Mouse (Mus musculus): ENCODE measurements at regions not wholly inside any gene's neighbourhood (a gene's known extent, or its start where the extent isn't known, plus 50 kb on each side); places are given as distances from the start of the nearest gene placed in this dataset.
A peak's percentile ranks its signal among the peaks of the same experiment; 100 is the strongest.
"Not testable (repeated sequence)": the region's sequence is repeated elsewhere in the genome, so short reads cannot be mapped to it uniquely, and the experiment has no call there.

DNA sequence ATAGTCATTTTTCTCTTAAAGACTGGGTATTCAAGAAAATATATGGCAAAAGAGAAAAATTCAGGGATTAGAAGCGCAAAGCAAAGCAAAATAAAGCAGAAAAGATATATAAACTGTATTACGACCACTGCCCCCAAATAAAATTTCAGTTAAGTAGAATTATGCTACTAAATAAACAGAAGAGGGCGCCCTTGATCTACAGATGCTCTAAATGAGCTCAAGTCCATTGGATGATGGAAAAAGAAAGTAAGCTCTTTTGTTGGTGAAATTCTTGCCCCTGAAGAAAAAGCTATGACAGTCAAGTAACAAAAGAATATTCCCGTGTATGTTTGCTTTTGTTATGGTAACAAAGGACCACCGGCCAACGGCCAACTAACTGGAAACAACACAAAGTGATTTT, 165.5 kb upstream of the Stk26 start:
- peak in 1 of 2 experiments; percentile 3 for DNase-seq (ENCODE audit: low spot score in 2 of 2)

DNA sequence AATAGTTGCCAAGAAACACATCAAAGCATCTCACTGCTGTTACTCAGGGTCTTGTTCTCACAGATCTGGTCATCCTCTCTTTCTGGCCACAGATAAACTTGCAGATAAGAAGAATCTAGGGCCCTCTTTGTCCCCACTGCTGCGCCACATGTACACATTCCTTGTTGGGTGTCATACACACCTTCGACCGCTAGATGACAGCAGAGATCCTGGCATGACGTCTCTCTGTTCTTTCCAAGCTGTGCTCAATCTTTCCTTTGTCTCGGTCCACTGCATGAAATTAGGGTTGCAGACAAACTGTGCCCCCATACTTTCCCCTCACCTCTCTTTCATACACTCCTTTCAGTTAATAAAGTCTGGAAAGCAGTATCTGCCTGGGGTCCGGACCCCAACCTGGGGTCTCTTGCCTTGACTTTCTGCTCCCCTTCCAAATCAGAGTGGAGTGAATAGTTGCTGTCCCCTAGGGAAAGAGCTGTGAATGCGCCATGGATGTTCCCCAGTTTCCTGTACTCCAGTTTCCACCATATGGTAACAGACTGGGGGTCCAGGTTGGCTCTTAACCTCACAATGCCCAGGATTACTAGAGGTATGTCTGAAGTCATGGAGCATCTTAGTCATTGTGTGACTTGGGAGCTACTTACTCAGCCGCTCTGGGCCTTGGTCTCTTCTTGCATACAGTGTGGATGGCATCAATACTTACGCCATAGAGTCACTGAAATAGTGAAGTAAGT, 182.8 kb upstream of the Stk26 start:
- DNase-seq (ENCODE audit: low spot score in 2 of 2), result peak; percentile 27 to 57

DNA sequence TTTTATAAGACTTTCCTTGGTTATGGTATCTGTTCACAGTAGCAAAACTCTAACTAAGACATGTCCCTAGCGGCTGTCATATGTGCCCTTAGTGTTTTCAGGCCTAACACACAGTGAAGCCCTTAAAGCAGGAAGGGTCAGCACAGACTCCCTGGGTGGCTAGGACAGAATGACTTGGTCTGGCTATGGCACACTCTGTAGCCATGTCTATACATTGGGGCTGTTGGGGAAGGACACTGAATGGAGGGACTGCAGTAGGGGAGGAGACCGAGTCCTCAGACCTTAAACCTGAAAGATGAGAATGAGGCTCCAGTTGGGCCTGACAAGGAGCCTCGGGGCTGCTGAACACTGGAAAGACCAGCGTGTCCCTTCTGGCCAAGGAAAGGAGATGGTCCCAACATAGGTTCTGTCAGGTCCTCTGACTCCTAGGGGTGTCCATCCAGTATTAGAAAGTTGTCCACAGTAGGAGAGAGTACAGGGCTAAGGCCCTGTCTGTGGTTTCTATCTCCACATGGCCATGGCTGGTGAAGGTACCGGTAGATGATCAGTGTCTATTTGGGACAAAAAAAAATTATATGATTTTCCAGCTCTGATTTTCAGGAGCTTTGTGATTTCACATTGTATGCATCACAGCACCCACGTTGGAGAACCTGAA, 183.5 kb upstream of the Stk26 start:
- no peak for DNase-seq (ENCODE audit: low spot score in 2 of 2)

DNA sequence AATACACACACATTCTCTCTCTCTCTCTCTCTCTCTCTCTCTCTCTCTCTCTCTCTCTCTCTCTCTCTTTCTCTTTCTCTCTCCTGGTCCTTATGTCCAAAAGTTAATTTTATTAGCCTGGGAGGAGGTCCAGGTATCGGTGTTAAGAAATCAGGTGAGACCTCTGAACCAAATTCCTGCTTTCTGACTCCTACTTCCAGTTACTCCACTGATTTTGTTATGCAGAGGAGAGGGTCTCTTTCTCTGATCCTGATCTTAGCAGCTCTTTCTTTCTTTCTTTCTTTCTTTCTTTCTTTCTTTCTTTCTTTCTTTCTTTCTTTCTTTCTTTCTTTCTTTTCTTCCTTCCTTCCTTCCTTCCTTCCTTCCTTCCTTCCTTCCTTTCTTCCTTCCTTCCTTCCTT, 185.5 kb upstream of the Stk26 start:
- DNase-seq (ENCODE audit: low spot score in 2 of 2), result not testable (repeated sequence)

DNA sequence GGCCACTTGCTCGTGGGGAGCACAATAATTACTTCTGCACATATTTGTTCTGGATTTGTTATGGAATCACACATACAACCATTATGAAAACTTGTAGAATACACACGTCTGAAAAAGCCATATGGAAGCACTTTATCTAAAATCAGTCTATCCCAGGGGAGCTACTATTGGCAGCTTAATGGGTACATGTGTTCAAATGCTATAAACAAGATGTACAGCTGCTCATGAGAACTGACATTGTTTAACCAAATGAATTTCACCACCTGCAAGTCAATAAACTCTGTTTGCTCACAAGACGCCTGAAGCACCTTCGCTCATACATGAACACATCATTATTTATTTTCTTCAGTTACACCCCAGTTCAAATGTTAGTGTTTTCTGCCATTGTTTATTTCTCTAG, 199.5 kb upstream of the Stk26 start:
- no peak for DNase-seq (ENCODE audit: low spot score in 2 of 2)

DNA sequence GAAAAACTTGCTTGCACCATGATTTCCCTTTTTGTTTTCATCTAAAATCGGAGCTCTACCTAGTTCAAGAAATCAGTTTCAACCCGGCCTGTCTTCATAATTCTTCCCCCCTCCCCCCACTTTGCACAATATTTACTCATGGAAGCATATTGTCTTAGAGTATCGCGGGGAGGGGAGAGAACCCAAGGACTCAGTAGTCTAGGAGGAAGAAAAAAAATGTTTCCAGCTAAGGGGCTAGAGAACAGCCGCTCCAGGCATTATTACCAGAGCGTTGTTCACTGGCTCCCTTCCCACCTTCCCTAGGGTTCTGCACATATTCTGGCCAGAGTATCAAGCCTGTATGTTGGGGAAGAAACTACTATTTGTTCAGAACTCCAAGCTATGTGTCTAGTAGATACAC, 205.2 kb upstream of the Stk26 start:
- no peak for DNase-seq (ENCODE audit: low spot score in 2 of 2)

DNA sequence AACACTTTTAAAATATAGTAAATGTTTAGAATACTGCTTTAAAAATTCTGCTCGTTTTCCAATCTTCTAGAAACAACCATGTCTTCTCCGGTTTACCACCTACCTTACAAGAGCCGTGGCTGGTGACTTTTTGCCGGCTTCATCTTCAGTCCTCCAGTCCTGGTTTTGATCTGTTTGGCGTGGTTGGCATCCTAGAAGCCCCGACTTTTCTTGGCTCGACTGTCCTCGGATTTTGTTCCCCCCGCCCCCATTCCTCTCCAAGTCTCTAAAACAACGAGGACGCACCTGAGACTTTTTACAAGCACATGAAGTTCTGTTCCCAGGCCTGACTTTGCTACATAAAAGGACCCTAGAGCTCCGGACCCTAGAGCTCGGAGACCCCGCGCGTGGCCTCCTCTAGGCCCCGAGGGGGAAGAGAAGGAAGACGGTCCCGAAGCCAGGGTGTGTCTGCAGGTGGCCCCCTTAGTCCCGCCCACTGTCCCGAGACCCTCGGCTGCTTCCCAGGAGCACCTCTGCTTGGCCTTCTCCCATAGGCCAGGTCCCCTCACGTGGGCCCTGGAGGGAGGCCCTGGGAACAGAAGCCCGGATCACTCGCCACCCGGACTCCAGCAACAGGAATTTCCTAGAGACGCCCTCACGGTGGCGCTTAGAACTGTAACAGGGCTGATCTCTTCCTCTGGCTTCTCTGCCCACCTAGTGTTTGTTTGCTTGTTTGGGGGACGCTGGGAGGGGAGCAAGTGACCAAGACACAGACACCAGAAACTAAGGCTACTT, 205.8 kb upstream of the Stk26 start:
- DNase-seq (ENCODE audit: low spot score in 2 of 2), result peak; percentile 80 to 85

DNA sequence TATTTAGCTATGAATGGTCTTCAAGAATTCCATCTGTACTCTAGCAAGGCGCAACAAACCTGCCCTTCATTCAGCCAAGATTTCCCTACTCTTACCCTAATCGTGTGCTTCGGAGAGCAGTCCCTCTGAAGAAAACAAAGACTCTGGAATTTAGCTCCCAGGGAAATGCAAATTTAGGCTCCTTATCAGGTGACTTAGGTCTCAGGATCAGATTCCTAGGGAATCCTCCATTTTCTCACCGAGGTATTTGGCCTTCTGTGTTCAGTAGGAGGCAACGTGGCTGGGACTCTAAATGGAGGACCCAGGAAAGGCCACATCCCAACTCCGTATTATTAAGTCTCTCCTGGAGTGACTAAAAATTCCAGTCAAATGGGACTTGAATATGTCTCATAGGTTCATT, 204.2 kb upstream of the Olfr1324 start:
- no peak for DNase-seq (ENCODE audit: low spot score in 2 of 2)

DNA sequence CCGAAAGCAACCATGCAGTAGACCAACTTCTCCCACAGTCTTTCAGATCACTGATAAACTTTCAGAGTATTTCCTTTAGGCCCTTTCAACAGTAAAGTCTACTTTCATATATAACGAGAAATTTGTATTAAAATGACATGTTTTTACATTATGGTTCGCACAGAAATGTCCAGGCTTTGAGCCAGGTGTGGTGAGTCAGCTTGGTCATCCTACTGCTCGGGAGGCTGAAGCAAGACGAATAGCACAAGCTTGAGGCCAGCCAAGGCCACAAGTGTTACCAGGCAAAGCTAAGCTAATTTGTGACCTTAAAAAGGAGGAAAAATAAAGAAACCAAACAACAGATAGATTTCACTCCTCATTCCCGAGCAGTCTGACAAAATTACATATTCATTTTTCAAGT, 197.0 kb upstream of the Olfr1324 start:
- no peak for DNase-seq (ENCODE audit: low spot score in 2 of 2)

DNA sequence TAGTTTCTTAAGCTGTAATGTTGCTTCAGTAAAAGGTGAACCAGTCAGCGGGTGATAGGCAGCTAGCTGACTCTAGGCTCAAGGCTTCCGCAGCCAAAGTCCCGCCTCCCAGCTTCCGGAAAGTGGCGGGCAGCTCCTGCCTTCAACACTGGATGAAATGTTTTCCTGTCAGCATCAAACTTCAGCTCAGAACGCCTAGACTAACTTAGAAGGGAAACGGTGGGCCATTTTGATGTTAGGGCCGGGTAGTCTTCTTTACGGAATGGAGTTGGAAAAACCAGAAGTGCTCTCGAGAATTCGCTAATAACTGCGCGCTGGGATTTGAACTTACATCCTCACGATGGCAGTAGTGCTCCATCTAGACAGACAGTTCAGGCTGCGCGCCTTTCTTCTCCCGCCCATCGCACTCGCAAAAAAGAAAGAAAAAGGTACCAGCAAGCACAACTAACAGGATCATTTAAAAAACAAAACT, 194.7 kb upstream of the Olfr1324 start:
- peak in 1 of 2 experiments; percentile 71 for DNase-seq (ENCODE audit: low spot score in 2 of 2)

DNA sequence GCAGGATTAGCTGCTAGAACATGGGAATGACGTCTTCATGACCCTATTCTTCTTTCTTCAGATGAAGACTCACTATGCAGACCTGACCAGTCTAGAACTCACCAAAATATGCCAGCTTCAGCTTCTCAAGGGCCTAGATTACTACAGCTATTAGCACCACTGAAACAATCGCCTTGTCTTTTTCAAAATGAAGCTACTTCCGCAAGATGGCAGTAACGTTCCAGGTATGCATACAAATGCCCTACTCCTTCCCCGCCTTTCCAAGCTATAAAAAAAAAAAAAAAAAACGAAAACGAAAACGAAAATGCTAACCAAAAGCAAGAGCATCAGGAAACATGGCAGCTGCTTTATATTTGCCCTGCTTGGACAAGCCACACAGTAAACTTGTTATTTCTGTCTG, 192.6 kb upstream of the Olfr1324 start:
- DNase-seq (ENCODE audit: low spot score in 2 of 2), result no peak

DNA sequence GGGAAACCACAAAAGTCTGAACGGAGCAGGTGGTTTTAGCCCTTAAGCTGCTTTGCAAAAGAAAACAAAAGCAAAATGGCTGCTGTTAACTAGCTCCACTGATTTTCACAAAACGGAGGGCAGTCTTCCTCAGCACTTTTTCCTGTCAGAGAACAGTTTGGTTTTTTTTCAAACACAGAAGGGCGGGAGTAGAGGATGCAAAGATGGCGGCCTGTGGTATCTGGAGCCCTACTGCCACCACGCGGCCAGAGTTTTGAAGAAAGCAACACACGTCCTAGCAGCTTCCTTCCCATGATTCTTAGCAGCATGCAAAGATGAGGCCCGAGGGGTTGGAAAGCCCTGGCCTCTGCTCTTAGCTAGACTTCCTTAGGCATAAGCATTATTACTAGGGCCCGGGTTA, 191.6 kb upstream of the Olfr1324 start:
- peak in 1 of 2 experiments; percentile 71 for DNase-seq (ENCODE audit: low spot score in 2 of 2)

DNA sequence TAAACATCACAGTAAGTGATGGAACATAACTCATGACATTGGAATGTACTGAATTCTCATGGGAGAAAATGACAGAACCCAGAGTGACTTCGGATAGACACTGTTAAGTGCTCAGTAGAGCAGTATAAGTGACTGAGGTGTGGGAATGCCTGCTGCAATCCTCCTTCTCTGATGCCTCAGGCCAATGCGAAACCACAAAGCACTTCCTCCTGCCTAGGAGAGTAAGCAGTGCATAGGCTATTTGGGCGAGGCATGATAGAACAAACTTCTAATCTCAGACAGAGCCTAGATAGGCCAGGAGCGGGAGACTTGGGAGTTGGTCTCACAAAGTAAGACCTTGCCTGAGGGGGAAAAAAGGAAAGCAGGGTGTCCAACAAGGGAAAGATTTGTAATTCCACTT, 190.6 kb upstream of the Olfr1324 start:
- DNase-seq (ENCODE audit: low spot score in 2 of 2), result no peak

DNA sequence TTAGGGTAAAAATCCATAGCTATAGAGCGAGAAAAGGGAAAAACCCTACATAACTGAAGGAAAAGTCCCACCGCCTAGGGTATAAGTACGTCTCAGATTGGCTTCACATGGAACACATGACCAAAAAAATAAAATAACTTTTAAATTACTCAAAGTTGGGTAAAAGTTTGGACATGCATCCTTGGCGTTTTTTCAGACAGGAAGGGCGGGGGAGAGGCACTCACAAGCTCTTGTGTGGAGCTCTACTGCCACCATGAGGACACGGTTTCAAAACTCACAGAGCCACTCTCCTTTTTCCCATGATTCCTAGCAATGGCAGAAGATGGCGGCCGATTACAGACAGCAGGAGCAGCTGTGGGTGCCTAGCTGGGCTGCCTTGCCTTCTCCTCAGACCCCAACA, 188.6 kb upstream of the Olfr1324 start:
- peak in 1 of 2 experiments; percentile 78 for DNase-seq (ENCODE audit: low spot score in 2 of 2)

DNA sequence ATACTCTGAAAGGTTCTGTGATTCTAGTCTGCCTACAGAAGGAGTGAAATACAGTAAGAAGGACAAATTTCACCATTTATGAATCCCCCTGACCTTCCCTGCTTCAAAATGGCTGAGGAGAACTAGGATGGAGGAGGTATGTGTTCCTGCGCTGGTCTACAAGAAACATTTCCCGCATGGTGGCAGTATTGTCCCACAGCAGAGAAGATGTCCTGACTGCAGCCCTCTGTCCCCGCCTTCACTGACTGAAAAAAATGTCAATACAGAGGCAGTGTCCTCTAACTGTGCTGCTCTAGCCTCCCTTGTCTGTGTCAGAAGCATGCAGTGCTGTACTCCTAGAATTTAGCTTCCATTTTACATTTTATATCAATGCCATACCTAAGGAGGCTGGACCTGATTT, 186.6 kb upstream of the Olfr1324 start:
- peak; percentile 15 to 83 for DNase-seq (ENCODE audit: low spot score in 2 of 2)

DNA sequence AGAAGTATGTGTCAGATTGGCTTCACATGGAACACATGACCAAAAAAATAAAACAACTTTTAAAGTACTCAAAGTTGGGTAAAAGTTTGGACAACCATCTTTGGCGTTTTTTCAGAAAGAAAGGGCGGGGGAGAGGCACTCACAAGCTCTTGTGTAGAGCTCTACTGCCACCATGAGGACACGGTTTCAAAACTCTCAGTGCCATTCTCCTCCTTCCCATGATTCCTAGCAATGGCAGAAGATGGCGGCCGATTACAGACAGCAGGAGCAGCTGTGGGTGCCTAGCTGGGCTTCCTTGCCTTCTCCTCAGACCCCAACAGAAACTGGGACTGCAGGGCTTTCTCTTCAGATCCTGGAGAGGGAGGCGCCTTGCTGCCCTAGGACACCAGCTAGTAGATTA, 186.1 kb upstream of the Olfr1324 start:
- peak in 1 of 2 experiments; percentile 58 for DNase-seq (ENCODE audit: low spot score in 2 of 2)

DNA sequence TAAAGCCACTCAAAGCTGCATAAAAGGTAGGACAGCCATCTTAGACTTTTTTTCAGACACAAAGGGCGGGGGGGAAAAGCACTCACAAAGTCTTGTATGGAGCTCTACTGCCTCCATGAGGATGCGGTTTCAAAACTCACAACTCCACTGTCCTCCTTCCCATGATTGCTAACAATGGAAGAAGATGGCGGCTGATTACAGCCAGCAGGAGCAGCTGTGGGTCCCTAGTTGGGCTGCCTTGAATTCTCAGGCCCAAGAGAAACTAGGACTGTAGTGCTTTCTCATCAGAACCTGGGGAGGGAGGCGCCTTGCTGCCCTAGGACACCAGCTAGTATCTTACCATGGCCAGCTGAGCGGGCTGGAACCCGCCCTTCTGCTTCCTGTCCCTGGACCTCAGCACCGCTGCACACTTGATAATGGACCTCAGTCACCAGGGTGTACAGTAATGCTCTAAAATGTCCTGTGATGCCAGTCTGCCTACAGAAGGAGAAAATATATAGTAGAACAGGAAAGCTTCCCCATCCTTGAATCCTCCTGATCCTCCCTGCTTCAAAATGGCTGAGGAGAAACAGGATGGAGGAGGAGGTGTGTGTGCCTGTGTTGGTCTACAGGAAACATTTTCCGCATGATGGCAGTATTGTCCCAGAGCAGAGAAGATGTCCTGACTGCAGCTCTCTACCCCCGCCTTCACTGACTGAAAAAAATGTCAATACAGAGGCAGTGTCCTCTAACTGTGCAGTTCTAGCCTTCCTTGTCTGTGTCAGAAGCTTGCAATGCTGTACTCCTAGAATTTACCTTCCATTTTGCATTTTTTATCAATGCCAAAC, 183.7 kb upstream of the Olfr1324 start:
- peak in 1 of 2 experiments; percentile 79 for DNase-seq (ENCODE audit: low spot score in 2 of 2)

DNA sequence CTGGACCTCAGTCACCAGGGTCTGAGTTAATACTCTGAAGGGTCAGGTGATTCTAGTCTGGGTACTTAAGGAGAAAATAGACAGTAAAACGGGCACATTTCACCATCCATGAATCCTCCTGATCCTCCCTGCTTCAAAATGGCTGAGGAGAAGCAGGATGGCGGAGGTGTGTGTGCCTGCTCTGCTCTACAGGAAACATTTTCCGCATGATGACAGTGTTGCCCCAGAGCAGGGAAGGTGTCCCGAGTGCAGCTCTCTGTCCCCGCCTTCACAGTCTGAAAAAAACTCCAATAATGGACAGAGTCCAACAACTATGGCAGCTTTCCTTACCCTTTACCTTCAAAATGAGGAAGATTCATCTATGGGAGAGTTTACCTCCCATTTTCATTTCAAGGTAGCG, 179.8 kb upstream of the Olfr1324 start:
- peak in 1 of 2 experiments; percentile 27 for DNase-seq (ENCODE audit: low spot score in 2 of 2)

DNA sequence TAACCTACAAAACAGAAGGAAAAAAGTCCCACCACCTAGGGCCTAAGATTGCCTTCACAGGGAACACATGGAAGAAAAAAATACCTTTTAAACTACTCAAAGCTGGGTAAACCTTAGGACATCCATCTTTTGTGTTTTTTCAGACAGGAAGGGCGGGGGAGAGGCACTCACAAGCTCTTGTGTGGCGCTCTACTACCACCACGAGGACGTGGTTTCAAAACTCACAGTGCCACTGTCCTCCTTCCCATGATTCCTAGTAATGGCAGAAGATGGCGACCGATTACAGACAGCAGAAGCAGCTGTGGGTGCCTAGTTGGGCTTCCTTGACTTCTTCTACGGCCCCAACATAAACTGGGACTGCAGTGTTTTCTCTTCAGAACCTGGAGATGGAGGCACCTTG, 179.3 kb upstream of the Olfr1324 start:
- DNase-seq (ENCODE audit: low spot score in 2 of 2), result peak in 1 of 2 experiments; percentile 84

DNA sequence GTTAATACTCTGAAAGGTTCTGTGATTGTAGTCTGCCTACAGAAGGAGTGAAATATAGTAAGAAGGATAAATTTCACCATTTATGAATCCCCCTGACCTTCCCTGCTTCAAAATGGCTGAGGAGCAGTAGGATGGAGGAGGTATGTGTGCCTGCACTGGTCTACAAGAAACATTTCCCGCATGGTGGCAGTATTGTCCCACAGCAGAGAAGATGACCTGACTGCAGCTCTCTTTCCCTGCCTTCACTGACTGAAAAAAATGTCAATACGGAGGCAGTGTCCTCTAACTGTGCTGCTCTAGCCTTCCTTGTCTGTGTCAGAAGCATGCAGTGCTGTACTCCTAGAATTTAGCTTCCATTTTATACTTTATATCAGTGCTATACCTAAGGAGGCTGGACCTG, 177.2 kb upstream of the Olfr1324 start:
- DNase-seq (ENCODE audit: low spot score in 2 of 2), result peak in 1 of 2 experiments; percentile 82

DNA sequence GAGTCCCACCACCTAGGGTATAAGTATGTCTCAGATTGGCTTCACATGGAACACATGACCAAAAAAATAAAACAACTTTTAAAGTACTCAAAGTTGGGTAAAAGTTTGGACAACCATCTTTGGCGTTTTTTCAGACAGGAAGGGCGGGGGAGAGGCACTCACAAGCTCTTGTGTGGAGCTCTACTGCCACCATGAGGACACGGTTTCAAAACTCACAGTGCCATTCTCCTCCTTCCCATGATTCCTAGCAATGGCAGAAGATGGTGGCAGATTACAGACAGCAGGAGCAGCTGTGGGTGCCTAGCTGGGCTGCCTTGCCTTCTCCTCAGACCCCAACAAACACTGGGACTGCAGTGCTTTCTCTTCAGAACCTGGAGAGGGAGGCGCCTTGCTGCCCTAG, 176.7 kb upstream of the Olfr1324 start:
- peak in 1 of 2 experiments; percentile 68 for DNase-seq (ENCODE audit: low spot score in 2 of 2)
